ENCODE assay signal across 9 mouse cellular contexts in genomic region chr4:133671184-133671880, GRCm38 (mm10). TPM values are rescaled to one million over a fixed set of nuclear protein-coding genes. Genes with fewer than 3 reads are reported as not detected.
DNase-seq lines count a peak whose midpoint lies in the region; ATAC-seq and TF ChIP-seq lines count a peak whose summit lies in the region.
"Had no signal": no experiment of that assay in that cellular context is flagged by ENCODE, and none has a peak within 500 bp of the region (broad histone marks: within the 10 kb centered on the region; RNA-seq: fewer than 3 reads in every experiment).

No protein-coding gene starts in this region.

- WGBS in heart, embryonic 11.5 days (ENCODE audit: insufficient replicate concordance) = 6% methylated on average over 13 of the region's 13 CpGs
- WGBS in kidney, postnatal 0 days = 2% methylated on average over 13 of the region's 13 CpGs
- WGBS in liver, embryonic 11.5 days = 3% methylated on average over 13 of the region's 13 CpGs
- WGBS in stomach, embryonic 14.5 days = 4% methylated on average over 13 of the region's 13 CpGs

- peak; percentile 31; the same call in 1 of the 2 replicates for TF ChIP-seq CTCF in embryonic fibroblast, embryonic 13.5 days (IDR thresholded peaks at IDR 0.05; ENCODE audit: borderline replicate concordance, insufficient read depth, low read length)
- peak; percentile 95 for TF ChIP-seq CTCF in kidney, postnatal 0 days (IDR thresholded peaks at IDR 0.05; ENCODE audit: low read depth)

- H3K36me3 ChIP-seq in heart, embryonic 11.5 days (ENCODE audit: control insufficient read depth, insufficient read depth, low read length) = 0 out of 2 replicates have a peak, but pooled peaks cover 2% of the 10 kb centered on the region
- H3K36me3 ChIP-seq in kidney, postnatal 0 days (ENCODE audit: insufficient read depth, low read length) = 0 out of 2 replicates have a peak, but pooled peaks cover 10% of the 10 kb centered on the region
- H3K36me3 ChIP-seq in liver, embryonic 11.5 days (ENCODE audit: control insufficient read depth, insufficient read depth, low read length) = no peaks in the 10 kb centered on the region
- no peaks in the 10 kb centered on the region; the same call in 1 of the 2 replicates for H3K36me3 ChIP-seq in stomach, embryonic 14.5 days (ENCODE audit: control insufficient read depth, insufficient read depth, low read length)

- H3K4me2 ChIP-seq in heart, embryonic 11.5 days = peak overlapping the region; percentile 74
- H3K4me2 ChIP-seq in kidney, postnatal 0 days (ENCODE audit: low read length) = peak overlapping the region; percentile 78
- peak overlapping the region; percentile 83 for H3K4me2 ChIP-seq in liver, embryonic 11.5 days
- peak overlapping the region; percentile 79 for H3K4me2 ChIP-seq in stomach, embryonic 14.5 days (replicated peaks; ENCODE audit: low read depth, low read length)

- H3K9ac ChIP-seq in heart, embryonic 11.5 days (ENCODE audit: low read depth, low read length) = peak overlapping the region; percentile 96
- peak overlapping the region; percentile 93 for H3K9ac ChIP-seq in kidney, postnatal 0 days (ENCODE audit: low read depth, low read length)
- peak overlapping the region; percentile 88 for H3K9ac ChIP-seq in liver, embryonic 11.5 days (ENCODE audit: low read depth, low read length)
- peak overlapping the region; percentile 73 for H3K9ac ChIP-seq in stomach, embryonic 14.5 days (replicated peaks; ENCODE audit: low read depth, low read length)

- no peak for ATAC-seq in heart, embryonic 11.5 days (replicated peaks; ENCODE audit: insufficient number of reproducible peaks, low FRiP score, low TSS enrichment)
- no peak for ATAC-seq in kidney, postnatal 0 days (replicated peaks; ENCODE audit: low FRiP score, low read depth)
- ATAC-seq in liver, embryonic 11.5 days (replicated peaks; ENCODE audit: low FRiP score) = no peak
- no peak for ATAC-seq in stomach, embryonic 14.5 days (ENCODE audit: insufficient number of reproducible peaks, insufficient read depth, low FRiP score, low read depth)

- no peaks in the 10 kb centered on the region for H3K9me3 ChIP-seq in heart, embryonic 11.5 days (replicated peaks; ENCODE audit: control insufficient read depth, low read length)
- H3K9me3 ChIP-seq in kidney, postnatal 0 days (replicated peaks; ENCODE audit: low read length) = no peaks in the 10 kb centered on the region
- H3K9me3 ChIP-seq in liver, embryonic 11.5 days (ENCODE audit: control insufficient read depth, low read length) = no peaks in the 10 kb centered on the region
- H3K9me3 ChIP-seq in stomach, embryonic 14.5 days (ENCODE audit: control insufficient read depth, low read depth, low read length) = no peaks in the 10 kb centered on the region

- H3K4me3 ChIP-seq in embryonic fibroblast, embryonic 13.5 days (ENCODE audit: insufficient read depth, low read length) = peak overlapping the region; percentile 94
- peak overlapping the region; percentile 76 for H3K4me3 ChIP-seq in heart, embryonic 11.5 days (ENCODE audit: low read depth, low read length)
- peak overlapping the region; percentile 70 for H3K4me3 ChIP-seq in kidney, postnatal 0 days (replicated peaks; ENCODE audit: low read depth, low read length)
- peak overlapping the region; percentile 73 for H3K4me3 ChIP-seq in liver, embryonic 11.5 days (ENCODE audit: low read depth, low read length)
- H3K4me3 ChIP-seq in stomach, embryonic 14.5 days (ENCODE audit: low read depth, low read length) = peak overlapping the region; percentile 65

- H3K27ac ChIP-seq in embryonic fibroblast, embryonic 13.5 days (ENCODE audit: insufficient read depth, low read length) = peak overlapping the region; percentile 99
- peak overlapping the region; percentile 99 for H3K27ac ChIP-seq in heart, embryonic 11.5 days (ENCODE audit: low read depth, low read length)
- peak overlapping the region; percentile 99 for H3K27ac ChIP-seq in kidney, postnatal 0 days
- peak overlapping the region; percentile 100 for H3K27ac ChIP-seq in liver, embryonic 11.5 days (ENCODE audit: low read depth, low read length)
- peak overlapping the region; percentile 100 for H3K27ac ChIP-seq in stomach, embryonic 14.5 days (ENCODE audit: low read length)

- peaks cover 7% of the 10 kb centered on the region for H3K4me1 ChIP-seq in embryonic fibroblast, embryonic 13.5 days (ENCODE audit: control insufficient read depth, insufficient read depth, low read length)
- peaks cover 35% of the 10 kb centered on the region for H3K4me1 ChIP-seq in heart, embryonic 11.5 days (ENCODE audit: control insufficient read depth, insufficient read depth, low read length)
- peaks cover 33% of the 10 kb centered on the region for H3K4me1 ChIP-seq in kidney, postnatal 0 days (replicated peaks; ENCODE audit: insufficient read depth, low read length)
- peaks cover 43% of the 10 kb centered on the region for H3K4me1 ChIP-seq in liver, embryonic 11.5 days (replicated peaks; ENCODE audit: control insufficient read depth, insufficient read depth, low read length)
- H3K4me1 ChIP-seq in stomach, embryonic 14.5 days (ENCODE audit: control insufficient read depth, insufficient read depth, low read length) = peaks cover 38% of the 10 kb centered on the region

- H3K27me3 ChIP-seq in heart, embryonic 11.5 days (ENCODE audit: control insufficient read depth, insufficient read depth, low read length) = no peaks in the 10 kb centered on the region
- no peaks in the 10 kb centered on the region for H3K27me3 ChIP-seq in kidney, postnatal 0 days (ENCODE audit: insufficient read depth, low read length)
- H3K27me3 ChIP-seq in liver, embryonic 11.5 days (replicated peaks; ENCODE audit: control insufficient read depth, insufficient read depth, low read length) = no peaks in the 10 kb centered on the region
- no peaks in the 10 kb centered on the region for H3K27me3 ChIP-seq in stomach, embryonic 14.5 days (ENCODE audit: control insufficient read depth, insufficient read depth, low read length)
- H3K27me3 ChIP-seq: Patski had no signal

- peak; percentile 48 for DNase-seq in 3134 (ENCODE audit: extremely low read depth, insufficient read length, low spot score)
- peak; percentile 63 to 76 for DNase-seq in adrenal gland, postnatal 4 days (ENCODE audit: low spot score in 2 of 2)
- peak; percentile 94 for DNase-seq in kidney, postnatal 0 days (ENCODE audit: low spot score)
- peak; percentile 81 for DNase-seq in liver, embryonic 11.5 days (ENCODE audit: low spot score)
- peak; percentile 82 for DNase-seq in naive thymus-derived CD4-positive, alpha-beta T cell, adult 2 months (ENCODE audit: low read depth)

- no peak for TF ChIP-seq POLR2A in embryonic fibroblast, embryonic 13.5 days (IDR thresholded peaks at IDR 0.05; ENCODE audit: low read depth, low read length)

RNA-seq across cellular contexts. Expression of gene Pigv, which starts 1.1 kb away (rescaled TPM):
- total RNA-seq in adrenal gland, postnatal 4 days (2021) = 10 to 100 TPM; 19.8 to 20.2 TPM
- 6.9 and 10.4 TPM in 2 replicates for polyA plus RNA-seq in embryonic fibroblast, embryonic 13.5 days (2011; ENCODE audit: insufficient read length, low read depth, missing spikeins)
- 11.4 and 13.9 TPM in 2 replicates for polyA plus RNA-seq in heart, embryonic 11.5 days (2014; fragmentation: Nextera tagmentation; extraction: Ambion mirVana)
- polyA plus RNA-seq in kidney, postnatal 0 days (2015; fragmentation: Nextera tagmentation; extraction: Ambion mirVana) = 19.1 and 19.7 TPM in 2 replicates
- polyA plus RNA-seq in liver, embryonic 11.5 days (2014; fragmentation: Nextera tagmentation; extraction: Ambion mirVana) = 10.7 and 15.0 TPM in 2 replicates
- polyA plus RNA-seq in stomach, embryonic 14.5 days (2014; fragmentation: Nextera tagmentation; extraction: Ambion mirVana) = 15.6 and 18.9 TPM in 2 replicates

RNA-seq across cellular contexts. Expression of gene Zdhhc18, which starts 21.4 kb away (rescaled TPM):
- total RNA-seq in adrenal gland, postnatal 4 days (2021) = 10 to 100 TPM; 20.8 to 23.9 TPM
- polyA plus RNA-seq in embryonic fibroblast, embryonic 13.5 days (2011; ENCODE audit: insufficient read length, low read depth, missing spikeins) = 28.8 and 31.3 TPM in 2 replicates
- 1.5 and 2.5 TPM in 2 replicates for polyA plus RNA-seq in heart, embryonic 11.5 days (2014; fragmentation: Nextera tagmentation; extraction: Ambion mirVana)
- polyA plus RNA-seq in kidney, postnatal 0 days (2015; fragmentation: Nextera tagmentation; extraction: Ambion mirVana) = 3.7 and 7.1 TPM in 2 replicates
- polyA plus RNA-seq in liver, embryonic 11.5 days (2014; fragmentation: Nextera tagmentation; extraction: Ambion mirVana) = 2.1 and 3.1 TPM in 2 replicates
- polyA plus RNA-seq in stomach, embryonic 14.5 days (2014; fragmentation: Nextera tagmentation; extraction: Ambion mirVana) = 2.7 and 3.2 TPM in 2 replicates
